Mouse (Mus musculus) regulatory T cell (primary cell): ENCODE measurements at regions not wholly inside any gene's neighbourhood (a gene's known extent, or its start where the extent isn't known, plus 50 kb on each side); places are given as distances from the start of the nearest gene placed in this dataset.

Experiments used
- in situ Hi-C: fragments of 300-600 bp; cut with MboI, MseI; formaldehyde crosslinking; loops from one replicate; pipeline ENCODE4 v1.15.1; 2025; ENCODE audit warnings: high pct_unique_total_duplicates

GRCm38 (mm10) chr8:12066454-12066853, 212.2 kb upstream of the A230072I06Rik start:
- in situ Hi-C loops, result no loop called here

GRCm38 (mm10) chr8:12073311-12073999, 205.2 kb upstream of the A230072I06Rik start:
- in situ Hi-C loops, result no loop called here

- in situ Hi-C loops, result no loop called here
These were observed 202.7 kb upstream of the A230072I06Rik start for GRCm38 (mm10) chr8:12075943-12076342.

GRCm38 (mm10) chr8:12076811-12077375, 201.7 kb upstream of the A230072I06Rik start:
- in situ Hi-C loops, result no loop called here

GRCm38 (mm10) chr8:12077896-12078295, 200.7 kb upstream of the A230072I06Rik start:
- in situ Hi-C loops, result no loop called here

- in situ Hi-C loops, result no loop called here
These were observed 199.7 kb upstream of the A230072I06Rik start for GRCm38 (mm10) chr8:12078679-12079566.

- in situ Hi-C loops, result no loop called here
These were observed 197.1 kb upstream of the A230072I06Rik start for GRCm38 (mm10) chr8:12081536-12081935.

- in situ Hi-C loops, result no loop called here
These were observed 191.3 kb upstream of the A230072I06Rik start for GRCm38 (mm10) chr8:12087192-12087800.

- in situ Hi-C loops, result no loop called here
These were observed 178.5 kb upstream of the A230072I06Rik start for GRCm38 (mm10) chr8:12100145-12100544.

- in situ Hi-C loops, result no loop called here
These were observed 175.3 kb upstream of the A230072I06Rik start for GRCm38 (mm10) chr8:12103296-12103695.

- in situ Hi-C loops, result no loop called here
These were observed 173.3 kb upstream of the A230072I06Rik start for GRCm38 (mm10) chr8:12105106-12105901.

- in situ Hi-C loops, result no loop called here
These were observed 170.0 kb upstream of the A230072I06Rik start for GRCm38 (mm10) chr8:12108578-12108977.

- in situ Hi-C loops, result no loop called here
These were observed 167.0 kb upstream of the A230072I06Rik start for GRCm38 (mm10) chr8:12111626-12112025.

- in situ Hi-C loops, result no loop called here
These were observed 165.6 kb upstream of the A230072I06Rik start for GRCm38 (mm10) chr8:12113023-12113422.

- in situ Hi-C loops, result no loop called here
These were observed 152.1 kb upstream of the A230072I06Rik start for GRCm38 (mm10) chr8:12126374-12127001.

- in situ Hi-C loops, result no loop called here
These were observed 151.4 kb upstream of the A230072I06Rik start for GRCm38 (mm10) chr8:12127106-12127800.

GRCm38 (mm10) chr8:12127801-12128490, 150.7 kb upstream of the A230072I06Rik start:
- in situ Hi-C loops, result no loop called here

GRCm38 (mm10) chr8:12130591-12130990, 148.0 kb upstream of the A230072I06Rik start:
- in situ Hi-C loops, result no loop called here

- in situ Hi-C loops, result no loop called here
These were observed 144.4 kb upstream of the A230072I06Rik start for GRCm38 (mm10) chr8:12134200-12134599.
